Mouse (Mus musculus) limb, embryonic 13.5 days (tissue): Measurements from ENCODE around the gene Minar1. TPM values are rescaled to one million over a fixed set of nuclear protein-coding genes. Genes with fewer than 3 reads are reported as not detected.

ENCODE experiments used
- ATAC-seq: fragments of 200-750 bp; cut with Nextera tagmentation; 2 replicates; pipeline ENCODE4 v1.8.0; 2017; ENCODE audit warnings: low read depth, moderate number of reproducible peaks, moderate TSS enrichment; ENCODE audit not compliant: low FRiP score
- H3K27ac ChIP-seq: fragments of 300-500 bp; sonication (generic); 2 replicates; pipeline ENCODE4 v1.5.1; 2015; ENCODE audit warnings: inconsistent platforms, mild to moderate bottlenecking, moderate library complexity
- H3K27me3 ChIP-seq: fragments of 300-500 bp; sonication (generic); 2 replicates; pipeline ENCODE4 v1.6.1; 2015; ENCODE audit warnings: mild to moderate bottlenecking, inconsistent platforms
- H3K36me3 ChIP-seq: fragments of 300-500 bp; sonication (generic); 2 replicates; pipeline ENCODE4 v1.6.1; 2015; ENCODE audit warnings: inconsistent platforms, mild to moderate bottlenecking, moderate library complexity
- H3K4me1 ChIP-seq: fragments of 300-500 bp; sonication (generic); 2 replicates; pipeline ENCODE4 v1.6.1; 2015; ENCODE audit warnings: inconsistent platforms
- H3K4me2 ChIP-seq: fragments of 300-500 bp; sonication (generic); replicated peaks from 2 replicates; pipeline ENCODE4 v1.6.1; 2015; ENCODE audit warnings: inconsistent platforms, mild to moderate bottlenecking, moderate library complexity
- H3K4me3 ChIP-seq: fragments of 300-500 bp; sonication (generic); 2 replicates; pipeline ENCODE4 v1.5.1; 2015; ENCODE audit warnings: moderate library complexity, mild to moderate bottlenecking, inconsistent platforms
- H3K9ac ChIP-seq: fragments of 300-500 bp; sonication (generic); 2 replicates; pipeline ENCODE4 v1.6.1; 2015; ENCODE audit warnings: mild to moderate bottlenecking, inconsistent platforms
- H3K9me3 ChIP-seq: fragments of 300-500 bp; sonication (generic); 2 replicates; pipeline ENCODE4 v1.6.1; 2016; ENCODE audit warnings: inconsistent platforms
- whole genome bisulfite sequencing: fragments of 180-500 bp; shearing (Covaris S2); methylation state at CpG from one replicate; pipeline ENCODE4 v1.1.7; 2015; 5-methylcytosine and 5-hydroxymethylcytosine counted together
- polyA plus RNA-seq: library from polyadenylated mRNA; unstranded; fragments of >200 nt; fragmentation: Nextera tagmentation; extraction: Ambion mirVana; gene quantifications from 2 replicates; pipeline ENCODE4 v1.2.1, GENCODE M21; 2015

Gene Minar1
- polyA plus RNA-seq, 1 experiment from 2014 or later: 0.42 TPM

DNA sequence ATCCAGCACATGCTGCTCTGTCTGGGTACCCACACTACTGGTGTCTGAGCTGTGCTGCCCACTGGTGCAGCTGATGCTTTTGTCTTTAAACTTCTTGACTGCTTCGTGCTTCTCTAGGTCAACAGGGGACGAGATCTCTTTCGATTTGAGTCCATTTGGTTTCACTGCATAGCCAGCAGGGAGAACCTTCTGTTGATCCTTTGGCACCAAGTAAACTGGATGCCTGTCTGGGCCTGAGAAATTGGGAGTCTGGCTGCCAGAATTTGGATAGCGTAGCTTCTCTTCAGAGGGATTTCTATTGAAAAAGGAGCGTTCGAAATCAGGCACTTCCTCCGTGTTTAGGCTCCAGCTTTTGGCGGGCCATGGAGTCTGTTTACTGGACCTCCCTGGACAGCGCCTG lies 21.0 kb downstream of the Minar1 start:
- Histone ChIP-seq H3K27me3 (no peaks in the 10 kb centered on the region), H3K9me3 (no peaks in the 10 kb centered on the region; the same call in 1 of the 2 replicates), H3K9ac (no peak overlapping the region), H3K27ac (no peak overlapping the region), H3K36me3 (no peaks in the 10 kb centered on the region), H3K4me1 (0 out of 2 replicates have a peak, but pooled peaks cover 8% of the 10 kb centered on the region), H3K4me3 (no peak overlapping the region), H3K4me2 (no peak overlapping the region)
- WGBS: 94% methylated on average over 9 of the region's 9 CpGs
- no peak for ATAC-seq

DNA sequence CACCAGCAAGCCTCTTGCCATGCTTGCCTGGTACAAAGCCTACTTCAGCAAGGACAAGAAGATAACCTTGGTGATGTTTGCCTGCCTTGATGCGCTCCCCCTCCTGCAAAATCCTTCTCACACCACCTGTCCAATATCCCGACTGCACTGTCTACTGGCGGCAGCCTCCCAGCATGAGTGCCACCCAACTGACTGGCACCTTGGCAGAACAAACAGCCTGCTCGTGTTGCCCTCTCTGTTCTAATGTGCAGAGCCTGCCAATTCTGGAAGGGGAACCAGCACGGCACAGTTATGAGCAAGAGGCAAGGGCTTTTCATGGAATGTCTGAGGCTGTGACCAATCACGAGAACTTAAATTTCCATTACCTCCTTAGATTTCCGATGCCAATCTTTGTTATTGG lies 22.2 kb downstream of the Minar1 start:
- Histone ChIP-seq H3K9ac (no peak overlapping the region), H3K9me3 (no peaks in the 10 kb centered on the region; the same call in 1 of the 2 replicates), H3K4me1 (no peaks in the 10 kb centered on the region), H3K4me3 (no peak overlapping the region), H3K4me2 (no peak overlapping the region), H3K27ac (no peak overlapping the region), H3K27me3 (no peaks in the 10 kb centered on the region), H3K36me3 (no peaks in the 10 kb centered on the region)
- no peak for ATAC-seq
- WGBS: 86% methylated on average over 7 of the region's 7 CpGs

DNA sequence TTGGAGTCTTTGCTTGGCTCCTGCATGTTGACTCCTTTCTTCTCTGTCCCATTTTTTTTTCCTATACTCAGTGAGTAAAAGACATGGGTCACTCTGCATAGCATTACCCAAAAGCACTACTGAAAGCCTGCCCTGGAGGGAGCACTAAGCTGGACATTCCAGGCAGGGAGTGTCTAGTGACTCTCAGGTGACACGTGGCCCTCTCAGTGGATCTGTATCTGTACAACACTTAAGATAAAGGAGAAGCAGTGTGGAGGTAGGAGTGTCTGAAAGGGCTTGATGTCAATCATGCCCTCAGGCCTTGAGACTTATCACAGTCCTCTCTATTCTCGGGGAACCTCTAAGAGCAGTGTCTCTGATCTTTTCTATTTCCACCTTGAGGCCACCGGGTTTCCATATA lies 25.9 kb downstream of the Minar1 start:
- H3K9ac ChIP-seq: no peak overlapping the region
- H3K36me3 ChIP-seq: no peaks in the 10 kb centered on the region
- ATAC-seq: no peak
- H3K4me3 ChIP-seq: no peak overlapping the region
- H3K27ac ChIP-seq: no peak overlapping the region
- H3K27me3 ChIP-seq: no peaks in the 10 kb centered on the region
- WGBS: 73% methylated on average over 3 of the region's 3 CpGs
- H3K9me3 ChIP-seq: no peaks in the 10 kb centered on the region; the same call in 1 of the 2 replicates
- H3K4me2 ChIP-seq: no peak overlapping the region
- no peaks in the 10 kb centered on the region for H3K4me1 ChIP-seq

DNA sequence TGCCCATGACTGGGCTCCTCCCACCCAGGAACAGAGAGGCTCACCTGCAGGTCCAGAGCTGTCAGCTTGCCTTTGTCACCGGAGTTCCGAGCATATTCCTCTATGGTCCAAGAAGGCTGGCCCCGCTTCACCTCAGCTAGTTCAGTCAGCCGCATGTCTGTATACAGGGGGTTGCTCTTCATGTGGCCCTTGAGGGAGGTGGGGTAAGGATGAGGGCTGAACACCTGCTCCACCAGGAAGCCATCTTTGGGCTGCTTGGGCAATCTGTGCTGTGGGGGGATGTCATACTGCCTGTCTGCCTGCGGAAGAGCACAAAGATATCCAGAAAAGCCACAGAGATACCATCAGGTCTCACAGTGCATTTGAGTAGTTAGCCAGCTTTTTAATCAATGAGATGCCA lies 26.5 kb downstream of the Minar1 start:
- H3K27ac ChIP-seq: no peak overlapping the region
- ATAC-seq: no peak
- H3K4me1 ChIP-seq: no peaks in the 10 kb centered on the region
- no peak overlapping the region for H3K9ac ChIP-seq
- H3K4me2 ChIP-seq: no peak overlapping the region
- 86% methylated on average over 5 of the region's 5 CpGs for WGBS
- H3K4me3 ChIP-seq: no peak overlapping the region
- H3K27me3 ChIP-seq: no peaks in the 10 kb centered on the region
- H3K36me3 ChIP-seq: no peaks in the 10 kb centered on the region
- no peaks in the 10 kb centered on the region; the same call in 1 of the 2 replicates for H3K9me3 ChIP-seq

DNA sequence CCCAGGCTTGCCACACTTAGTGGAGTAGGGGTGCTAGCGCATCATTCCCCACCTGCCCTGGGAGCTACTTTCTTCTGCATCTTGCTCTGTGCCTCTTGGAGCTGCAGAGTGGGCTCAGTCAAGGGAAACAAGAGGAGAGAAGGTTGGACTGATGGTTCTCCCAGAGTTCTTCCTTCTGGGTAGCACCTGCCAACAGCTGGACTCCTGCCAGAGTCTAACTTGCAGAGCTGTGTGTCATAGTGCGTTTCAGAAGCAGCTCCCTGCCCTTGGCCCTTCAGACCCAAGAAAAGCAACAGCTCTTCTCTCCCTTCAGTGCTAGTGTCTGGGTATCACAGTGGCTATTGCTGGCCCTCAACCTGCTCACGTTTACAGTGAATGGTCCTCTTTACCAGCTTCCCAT lies 30.5 kb downstream of the Minar1 start:
- WGBS: 77% methylated on average over 3 of the region's 3 CpGs
- ATAC-seq: no peak

DNA sequence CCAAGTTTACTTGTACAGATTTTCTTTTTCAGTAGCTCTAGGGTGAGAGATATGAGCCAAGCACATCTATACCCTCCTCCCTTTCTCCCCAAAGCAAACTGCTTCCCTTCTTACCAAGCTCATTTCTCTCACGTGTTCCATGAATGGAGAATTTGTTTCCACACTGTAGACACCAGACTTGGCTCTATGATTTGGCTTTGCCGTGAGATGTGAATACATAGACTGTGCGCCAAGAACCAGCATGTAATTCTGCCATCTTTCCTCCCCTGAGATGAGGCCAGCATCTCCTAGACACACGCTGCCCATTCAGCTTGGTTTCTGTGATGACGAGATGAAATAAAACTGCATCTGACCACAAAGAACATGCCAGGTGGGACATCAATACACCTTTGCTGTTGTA lies 44.5 kb downstream of the Minar1 start:
- no peaks in the 10 kb centered on the region for H3K27me3 ChIP-seq
- no peak overlapping the region for H3K4me2 ChIP-seq
- no peak overlapping the region for H3K4me3 ChIP-seq
- 83% methylated on average over 5 of the region's 5 CpGs for WGBS
- H3K4me1 ChIP-seq: no peaks in the 10 kb centered on the region
- ATAC-seq: no peak
- no peak overlapping the region for H3K9ac ChIP-seq
- no peaks in the 10 kb centered on the region for H3K9me3 ChIP-seq
- no peak overlapping the region for H3K27ac ChIP-seq
- H3K36me3 ChIP-seq: no peaks in the 10 kb centered on the region

More for the DNA sequence above, 30.5 kb downstream of the Minar1 start:
- H3K4me1 ChIP-seq: no peaks in the 10 kb centered on the region
- no peaks in the 10 kb centered on the region for H3K27me3 ChIP-seq
- H3K27ac ChIP-seq: no peak overlapping the region
- no peak overlapping the region for H3K4me2 ChIP-seq
- no peaks in the 10 kb centered on the region for H3K9me3 ChIP-seq
- no peak overlapping the region for H3K4me3 ChIP-seq
- no peaks in the 10 kb centered on the region for H3K36me3 ChIP-seq
- no peak overlapping the region for H3K9ac ChIP-seq

DNA sequence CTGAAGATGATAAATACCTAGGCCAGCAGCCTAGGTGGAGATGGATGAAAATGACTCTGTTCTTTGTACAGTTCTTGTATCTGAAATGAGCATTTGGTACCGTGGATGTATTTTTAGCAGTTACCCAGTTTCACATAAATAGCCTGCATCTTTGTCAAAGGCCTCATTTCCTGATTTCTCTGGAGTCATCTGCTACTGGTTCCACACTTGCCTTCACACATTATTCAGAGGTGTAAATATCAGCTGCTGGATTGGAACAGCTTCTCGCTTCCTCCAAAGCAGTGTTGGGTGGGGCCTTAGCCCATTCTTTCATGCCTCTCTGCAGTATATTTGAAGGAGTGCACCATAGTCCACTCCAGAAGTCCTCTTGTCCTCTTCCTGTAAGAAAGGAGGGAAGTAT lies 70.3 kb downstream of the Minar1 start:
- WGBS: 78% methylated on average over 2 of the region's 2 CpGs
- no peaks in the 10 kb centered on the region for H3K36me3 ChIP-seq
- H3K4me3 ChIP-seq: no peak overlapping the region
- H3K9ac ChIP-seq: no peak overlapping the region
- H3K27ac ChIP-seq: no peak overlapping the region
- H3K4me1 ChIP-seq: no peaks in the 10 kb centered on the region
- no peaks in the 10 kb centered on the region for H3K27me3 ChIP-seq
- ATAC-seq: no peak
- no peak overlapping the region for H3K4me2 ChIP-seq
- no peaks in the 10 kb centered on the region for H3K9me3 ChIP-seq

Other genes with a start within 250 kb of the Minar1 start
- gene Tmed3, start 81.9 kb upstream of the Minar1 start, polyA plus RNA-seq: 110 and 113 TPM in 2 replicates
- not detected in 2 replicates for gene Ankrd34c, start 115.3 kb upstream of the Minar1 start, polyA plus RNA-seq